Mouse (Mus musculus) intestine, postnatal 0 days (tissue): ENCODE results near the gene Zfp493. TPM values are rescaled to one million over a fixed set of nuclear protein-coding genes. Genes with fewer than 3 reads are reported as not detected.
"Not testable (repeated sequence)": the region's sequence is repeated elsewhere in the genome, so short reads cannot be mapped to it uniquely, and the experiment has no call there.

Experiments used
- ATAC-seq: fragments of 200-750 bp; cut with Nextera tagmentation; 2 replicates; pipeline ENCODE4 v1.8.0; 2017; ENCODE audit warnings: mild to moderate bottlenecking, moderate TSS enrichment, moderate library complexity
- H3K27ac ChIP-seq: fragments of 300-500 bp; sonication (generic); 2 replicates; pipeline ENCODE4 v1.5.1; 2014; ENCODE audit warnings: mild to moderate bottlenecking, low read depth, low read length, moderate library complexity
- H3K27me3 ChIP-seq: fragments of 300-500 bp; sonication (generic); replicated peaks from 2 replicates; pipeline ENCODE4 v1.6.1; 2014; ENCODE audit warnings: low read length, mixed read lengths; ENCODE audit not compliant: control insufficient read depth, insufficient read depth
- H3K36me3 ChIP-seq: fragments of 300-500 bp; sonication (generic); 2 replicates; pipeline ENCODE4 v1.6.1; 2014; ENCODE audit warnings: mild to moderate bottlenecking, moderate library complexity; ENCODE audit not compliant: control insufficient read depth, insufficient read depth
- H3K4me1 ChIP-seq: fragments of 300-500 bp; sonication (generic); replicated peaks from 2 replicates; pipeline ENCODE4 v1.6.1; 2014; ENCODE audit warnings: antibody characterized with exemption, low read length, mixed read lengths; ENCODE audit not compliant: control insufficient read depth, insufficient read depth
- H3K4me2 ChIP-seq: fragments of 300-500 bp; sonication (generic); replicated peaks from 2 replicates; pipeline ENCODE4 v1.6.1; 2014; ENCODE audit warnings: low read depth, mild to moderate bottlenecking, moderate library complexity
- H3K4me3 ChIP-seq: fragments of 300-500 bp; sonication (generic); 2 replicates; pipeline ENCODE4 v1.5.1; 2014; ENCODE audit warnings: low read depth, low read length
- H3K9ac ChIP-seq: fragments of 300-500 bp; sonication (generic); 2 replicates; pipeline ENCODE4 v1.6.1; 2014; ENCODE audit warnings: mild to moderate bottlenecking, low read depth, low read length
- H3K9me3 ChIP-seq: fragments of 300-500 bp; sonication (generic); 2 replicates; pipeline ENCODE4 v1.6.1; 2016; ENCODE audit warnings: mixed run types; ENCODE audit not compliant: control insufficient read depth
- CTCF ChIP-seq: sonication (generic); IDR thresholded peaks from 2 replicates; pipeline ENCODE4 v1.5.1; 2016; ENCODE audit warnings: low read depth, mild to moderate bottlenecking, control low read depth, antibody characterized with exemption, moderate library complexity
- WGBS: fragments of 180-500 bp; shearing (Covaris S2); extraction: QIAGEN DNeasy Blood & Tissue Kit; methylation state at CpG from one replicate; pipeline ENCODE4 v1.1.7; 2014; 5-methylcytosine and 5-hydroxymethylcytosine counted together
- polyA plus RNA-seq: library from polyadenylated mRNA; unstranded; fragments of >200 nt; fragmentation: Nextera tagmentation; extraction: Ambion mirVana; gene quantifications from 2 replicates; pipeline ENCODE4 v1.2.1, GENCODE M21; 2015

Gene Zfp493
- polyA plus RNA-seq, 1 experiment from 2014 or later: 0.70 TPM

GRCm38 (mm10) chr13:67812961-67813709, 33.6 kb downstream of the Zfp493 start:
- Histone ChIP-seq H3K4me2 (peak overlapping the region; percentile 79), H3K36me3 (no peaks in the 10 kb centered on the region), H3K9me3 (no peaks in the 10 kb centered on the region), H3K4me3 (peak overlapping the region; percentile 91), H3K27me3 (no peaks in the 10 kb centered on the region), H3K27ac (no peak overlapping the region), H3K9ac (no peak overlapping the region), H3K4me1 (no peaks in the 10 kb centered on the region)
- no peak for TF ChIP-seq CTCF
- 0 out of 2 replicates have a peak, but pooled peaks have one; percentile 5 for ATAC-seq
- 76% methylated on average over 8 of the region's 8 CpGs for WGBS

GRCm38 (mm10) chr13:67813710-67814660, 34.5 kb downstream of the Zfp493 start, which contains the start of gene Zfp273:
Gene Zfp273 (plus strand): TSS chr13:67813740.
- H3K27me3 ChIP-seq: no peaks in the 10 kb centered on the region
- peak within 1 kb of the TSS; percentile 69 for H3K9ac ChIP-seq
- no peaks in the 10 kb centered on the region for H3K9me3 ChIP-seq
- H3K36me3 ChIP-seq: 0 out of 2 replicates have a peak, but pooled peaks cover 2% of the 10 kb centered on the region
- peak; percentile 98 for ATAC-seq
- H3K4me1 ChIP-seq: no peaks in the 10 kb centered on the region
- H3K4me2 ChIP-seq: peak within 1 kb of the TSS; percentile 79
- H3K4me3 ChIP-seq: peak within 1 kb of the TSS; percentile 91
- TF ChIP-seq CTCF: 0 out of 2 replicates have a peak, but pooled peaks have one; percentile 13
- WGBS: 3% methylated on average over 31 of the region's 31 CpGs
- peak within 1 kb of the TSS; percentile 88 for H3K27ac ChIP-seq

GRCm38 (mm10) chr13:67818636-67819035, 39.1 kb downstream of the Zfp493 start:
- no peak overlapping the region for H3K9ac ChIP-seq
- peaks cover 14% of the 10 kb centered on the region; the same call in 1 of the 2 replicates for H3K36me3 ChIP-seq
- H3K9me3 ChIP-seq: no peaks in the 10 kb centered on the region; the same call in 1 of the 2 replicates
- no peak overlapping the region for H3K4me3 ChIP-seq
- WGBS: 82% methylated on average over 1 of the region's 1 CpGs
- ATAC-seq: no peak
- no peaks in the 10 kb centered on the region for H3K27me3 ChIP-seq
- H3K4me1 ChIP-seq: no peaks in the 10 kb centered on the region
- no peak overlapping the region for H3K4me2 ChIP-seq
- TF ChIP-seq CTCF: no peak
- no peak overlapping the region for H3K27ac ChIP-seq

- H3K9me3 ChIP-seq: peaks cover 8% of the 10 kb centered on the region; the same call in 1 of the 2 replicates
- peaks cover 7% of the 10 kb centered on the region for H3K36me3 ChIP-seq
- no peak within 1 kb of the TSS for H3K27ac ChIP-seq
- H3K9ac ChIP-seq: peak within 1 kb of the TSS; percentile 23; the same call in 1 of the 2 replicates
- TF ChIP-seq CTCF: no peak
- no peaks in the 10 kb centered on the region for H3K27me3 ChIP-seq
- peak within 1 kb of the TSS; percentile 56 for H3K4me3 ChIP-seq
- peak; percentile 56 for ATAC-seq
- no peaks in the 10 kb centered on the region for H3K4me1 ChIP-seq
- 3% methylated on average over 14 of the region's 14 CpGs for WGBS
- H3K4me2 ChIP-seq: peak within 1 kb of the TSS; percentile 71
These were observed 51.4 kb downstream of the Zfp493 start, which contains the start of gene Gm10037 for GRCm38 (mm10) chr13:67830911-67831336. Gene Gm10037 (plus strand): TSS chr13:67831106.

DNA sequence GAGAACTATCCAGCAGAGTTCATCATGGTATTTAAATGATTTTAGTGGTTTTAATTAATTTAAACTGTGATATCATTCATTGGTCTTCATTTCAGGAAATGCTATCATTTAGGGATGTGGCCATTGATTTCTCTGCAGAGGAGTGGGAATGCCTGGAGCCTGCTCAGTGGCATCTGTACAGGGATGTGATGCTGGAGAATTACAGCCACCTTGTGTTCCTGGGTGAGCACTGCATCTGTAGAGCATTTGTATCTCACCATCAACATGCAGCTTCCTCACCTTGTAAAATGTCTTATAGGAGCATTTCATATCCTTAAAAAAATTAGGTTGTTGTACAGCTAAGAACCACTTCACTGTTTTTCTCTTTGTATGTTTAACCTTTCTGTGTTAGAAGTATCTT, 53.6 kb downstream of the Zfp493 start:
- H3K27ac ChIP-seq, ATAC-seq, H3K4me1 ChIP-seq, H3K4me2 ChIP-seq, H3K4me3 ChIP-seq, H3K36me3 ChIP-seq, H3K9me3 ChIP-seq, H3K27me3 ChIP-seq, H3K9ac ChIP-seq: not testable (repeated sequence)
- TF ChIP-seq CTCF: peak; percentile 58

Other genes with a start within 250 kb of the Zfp493 start
- 2.9 and 3.7 TPM in 2 replicates for gene Zfp748, start 225.9 kb upstream of the Zfp493 start, polyA plus RNA-seq
- 1.9 and 2.3 TPM in 2 replicates for gene Zfp729b, start 170.0 kb upstream of the Zfp493 start, polyA plus RNA-seq
- not detected in 2 replicates for gene Gm49345, start 141.9 kb upstream of the Zfp493 start, polyA plus RNA-seq
- gene Zfp729a, start 141.9 kb upstream of the Zfp493 start, polyA plus RNA-seq: 1.8 and 1.9 TPM in 2 replicates
- gene Zfp738, start 92.6 kb upstream of the Zfp493 start, polyA plus RNA-seq: 3.9 and 4.6 TPM in 2 replicates
- 1.9 TPM in 2 replicates for gene Zfp65, start 50.5 kb upstream of the Zfp493 start, polyA plus RNA-seq
- gene Zfp85, start 24.5 kb upstream of the Zfp493 start, polyA plus RNA-seq: 1.8 and 1.9 TPM in 2 replicates
- 2.3 and 2.8 TPM in 2 replicates for gene Zfp273, start 34.0 kb downstream of the Zfp493 start, polyA plus RNA-seq
- 0.47 TPM in 1 of 2 replicates, not detected in the other for gene Gm10037, start 51.4 kb downstream of the Zfp493 start, polyA plus RNA-seq
- gene BC048507, start 83.6 kb downstream of the Zfp493 start, polyA plus RNA-seq: not detected in 2 replicates